Mouse (Mus musculus): ENCODE data around the gene St6galnac6.

- peak; percentile 96 for TF ChIP-seq CTCF (IDR thresholded peaks at IDR 0.05; ENCODE audit: control insufficient read depth, insufficient read depth, low read length)
- TF ChIP-seq POLR2A (IDR thresholded peaks at IDR 0.05; ENCODE audit: borderline replicate concordance, control insufficient read depth, low read depth, low read length) = peak; percentile 31; the same call in 1 of the 2 replicates
Measured at GRCm38 (mm10) chr2:32582830-32583799, 16.4 kb upstream of the St6galnac6 start.
